Mouse (Mus musculus) layer of hippocampus, adult 11-12 months (tissue): ENCODE measurements around the gene 6330409D20Rik.

Experiments
- DNase-seq: peaks from one replicate; pipeline ENCODE4 v3.0.0; 2022; ENCODE audit warnings: low spot score

The 6330409D20Rik gene

GRCm38 (mm10) chr2:32699680-32700079 is 41.1 kb downstream of the 6330409D20Rik start:
- no peak for DNase-seq

GRCm38 (mm10) chr2:32694691-32695090 is 46.1 kb downstream of the 6330409D20Rik start:
- no peak for DNase-seq

DNA sequence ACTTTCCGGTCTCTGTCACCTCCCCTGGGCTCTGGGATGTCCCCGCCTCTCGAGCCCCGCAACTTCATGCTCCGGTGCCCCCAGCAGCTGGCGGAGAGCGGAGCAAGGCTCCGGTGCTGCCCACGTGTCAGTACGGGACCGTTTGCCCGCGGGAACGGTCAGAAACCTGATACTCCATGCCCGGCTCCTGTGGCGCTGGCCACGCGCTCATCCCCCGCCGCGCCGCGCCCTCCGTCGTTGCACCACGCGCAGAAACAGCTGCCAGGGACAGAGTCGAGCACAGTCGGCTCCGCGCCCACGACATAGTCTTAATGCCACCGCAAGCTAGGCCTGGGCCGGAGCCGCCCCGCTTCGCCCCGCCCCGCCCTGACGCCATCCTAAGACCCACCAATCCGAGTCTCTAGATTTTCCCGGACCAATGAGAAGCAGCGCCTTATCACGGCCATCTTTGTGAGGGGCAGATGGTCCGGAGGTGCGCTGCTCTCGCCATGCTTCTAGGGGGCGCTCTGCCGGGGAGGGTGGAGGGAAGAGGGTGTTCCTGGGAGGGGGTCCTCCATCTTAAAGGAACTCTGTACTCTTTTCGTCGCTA is 46.9 kb downstream of the 6330409D20Rik start:
- peak; percentile 96 for DNase-seq

DNA sequence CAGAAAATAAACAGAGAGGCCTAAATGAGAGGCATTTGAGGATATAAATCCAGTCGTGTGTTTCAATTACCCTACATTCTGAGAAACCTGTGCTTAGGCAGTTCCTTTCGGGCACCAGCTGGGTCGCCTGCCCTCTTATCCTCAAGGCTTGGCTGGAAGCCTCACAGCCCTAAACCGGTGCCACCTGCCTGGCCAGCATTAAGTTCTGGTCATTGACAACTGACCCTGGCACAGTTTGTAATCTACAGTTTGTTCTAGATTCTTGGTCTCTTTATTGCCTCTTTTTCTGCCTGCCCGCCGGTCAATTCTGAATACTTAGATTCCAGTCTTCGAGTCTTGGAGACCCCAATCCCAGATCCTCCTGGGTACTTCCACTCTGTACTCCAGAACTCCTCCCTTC is 47.5 kb downstream of the 6330409D20Rik start:
- DNase-seq, result no peak

GRCm38 (mm10) chr2:32692496-32692895 is 48.3 kb downstream of the 6330409D20Rik start:
- no peak for DNase-seq

DNA sequence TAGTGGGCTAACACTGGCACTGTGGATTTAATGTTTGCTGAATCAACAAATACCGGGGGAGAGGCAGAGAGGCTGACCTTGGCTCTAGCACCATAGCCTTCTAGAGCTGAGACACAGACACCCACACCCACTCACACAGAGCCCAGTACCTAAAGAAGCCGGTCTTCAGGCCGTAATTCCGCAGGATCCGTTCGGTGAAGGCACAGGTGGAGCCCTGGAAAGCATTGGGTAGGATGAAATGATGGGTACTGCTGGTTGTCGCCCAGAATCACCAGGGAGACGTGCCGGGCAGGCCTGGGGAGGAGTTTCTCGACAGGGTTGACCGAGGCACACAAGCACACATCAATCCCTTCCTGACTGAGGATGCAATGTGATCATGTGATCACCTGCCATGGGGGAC is 49.8 kb downstream of the 6330409D20Rik start:
- DNase-seq, result no peak

DNA sequence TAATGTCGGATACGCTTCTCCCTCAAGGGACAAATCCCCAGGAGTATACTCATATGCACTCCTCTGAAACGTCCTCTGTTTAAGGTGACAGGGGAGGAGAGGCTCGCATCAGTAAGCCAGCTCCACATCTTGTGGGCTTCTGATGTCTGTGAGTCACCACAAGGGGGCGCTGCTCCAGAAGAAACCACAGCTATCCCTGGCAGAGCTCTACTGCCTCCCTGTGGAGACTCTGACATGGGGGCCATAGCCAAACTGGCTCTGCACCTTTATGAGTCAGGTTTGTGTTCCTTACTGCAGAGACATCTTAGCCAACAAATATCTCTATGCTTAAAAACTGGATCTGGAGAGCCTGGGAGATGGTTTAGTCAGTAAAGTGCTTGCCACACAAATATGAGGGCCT is 51.4 kb downstream of the 6330409D20Rik start:
- DNase-seq, result peak; percentile 93

GRCm38 (mm10) chr2:32687562-32687961 is 53.3 kb downstream of the 6330409D20Rik start:
- no peak for DNase-seq

DNA sequence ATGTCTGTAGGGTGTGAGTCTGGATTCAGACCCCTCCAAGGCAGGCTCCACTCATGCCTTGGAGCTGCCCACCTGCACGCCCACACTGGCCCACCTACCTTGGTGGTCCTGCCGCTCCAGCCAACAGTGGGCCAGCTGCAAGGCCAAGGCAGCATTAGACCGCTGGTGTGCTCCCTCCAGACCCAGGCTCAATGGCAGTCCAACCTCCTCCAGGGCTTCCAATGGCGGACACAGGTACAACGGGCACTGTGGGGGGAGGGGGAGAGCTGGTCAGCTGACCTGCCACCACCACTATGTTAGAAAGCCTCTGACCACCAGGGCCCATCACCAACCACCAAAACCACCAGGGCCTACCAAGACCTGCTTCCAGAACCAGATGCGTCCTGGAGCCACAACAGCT is 54.2 kb downstream of the 6330409D20Rik start:
- no peak for DNase-seq

GRCm38 (mm10) chr2:32685807-32686206 is 55.0 kb downstream of the 6330409D20Rik start:
- no peak for DNase-seq

GRCm38 (mm10) chr2:32684681-32685428 is 56.0 kb downstream of the 6330409D20Rik start:
- DNase-seq, result no peak

DNA sequence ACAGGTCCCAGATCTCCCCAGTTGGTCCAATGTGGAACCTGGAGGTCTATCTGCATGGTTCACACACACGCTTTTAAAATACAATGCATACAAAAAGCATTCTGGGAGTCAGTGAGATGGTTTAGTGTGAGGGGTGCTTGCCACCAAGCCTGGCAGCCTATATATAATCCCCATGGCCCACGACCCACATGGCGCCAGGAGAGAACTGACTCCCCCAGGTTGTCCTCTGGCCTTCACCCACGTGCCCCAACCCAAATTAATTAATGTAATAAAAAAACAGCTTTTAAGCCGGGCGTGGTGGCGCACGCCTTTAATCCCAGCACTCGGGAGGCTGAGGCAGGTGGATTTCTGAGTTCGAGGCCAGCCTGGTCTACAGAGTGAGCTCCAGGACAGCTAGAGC is 57.1 kb downstream of the 6330409D20Rik start:
- no peak for DNase-seq

- no peak for DNase-seq
Observed at GRCm38 (mm10) chr2:32682721-32683417, 57.9 kb downstream of the 6330409D20Rik start.
